Mouse (Mus musculus): Measurements from ENCODE around the gene Gm14409.
"Not testable (repeated sequence)": the region's sequence is repeated elsewhere in the genome, so short reads cannot be mapped to it uniquely, and the experiment has no call there.

- not testable (repeated sequence) for TF ChIP-seq POLR2A (IDR thresholded peaks at IDR 0.05; ENCODE audit: insufficient read length, low read depth); MYOD1 (IDR thresholded peaks at IDR 0.05; ENCODE audit: control insufficient read depth in 1 of 3, insufficient read length in 2 of 3, low read depth in 2 of 3); E2F4 (IDR thresholded peaks at IDR 0.05; ENCODE audit: insufficient read depth); MYOG (IDR thresholded peaks at IDR 0.05; ENCODE audit: control insufficient read depth in 1 of 3, insufficient read depth in 1 of 3, insufficient read length in 2 of 3, low read depth in 2 of 3); POLR2AphosphoS2 (IDR thresholded peaks at IDR 0.05; ENCODE audit: insufficient read length, low read depth); TCF12 (IDR thresholded peaks at IDR 0.05; ENCODE audit: insufficient read depth, poor library complexity, severe bottlenecking); MAX (IDR thresholded peaks at IDR 0.05; ENCODE audit: low read depth); USF1 (IDR thresholded peaks at IDR 0.05; ENCODE audit: low read depth); CEBPB (IDR thresholded peaks at IDR 0.05; ENCODE audit: insufficient read depth, poor library complexity, severe bottlenecking); REST (IDR thresholded peaks at IDR 0.05; ENCODE audit: insufficient read depth, insufficient read length); SRF (IDR thresholded peaks at IDR 0.05; ENCODE audit: control insufficient read depth, insufficient read length, low read depth)
Measured at GRCm38 (mm10) chr2:177304980-177305379, 38.1 kb upstream of the Gm14409 start.
